ENCODE assay signal across 19 mouse cellular contexts in the genomic region with DNA sequence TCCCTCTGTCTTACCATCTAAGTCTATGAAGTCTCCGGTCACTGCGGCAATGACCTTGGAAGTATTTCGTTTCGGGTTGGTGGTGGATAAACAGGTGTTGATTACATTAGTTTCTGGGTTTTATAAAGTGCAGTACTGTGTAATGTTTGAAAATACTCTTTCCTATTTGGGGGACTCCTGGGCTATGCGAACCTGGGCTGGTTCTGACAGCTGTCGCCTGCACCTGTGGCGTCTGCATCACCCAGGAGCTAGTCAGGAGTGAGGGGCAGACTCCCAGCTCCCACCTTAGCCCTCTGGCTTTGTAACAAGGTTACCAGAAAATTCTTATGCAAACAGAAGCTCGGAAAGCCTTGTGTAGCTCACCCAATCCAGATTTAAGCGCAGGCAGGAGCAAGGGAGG.
"Had no signal": no experiment of that assay in that cellular context is flagged by ENCODE, and none has a peak within 500 bp of the region (broad histone marks: within the 10 kb centered on the region; RNA-seq: fewer than 3 reads in every experiment).

No protein-coding gene starts in this region.

- H3K4me3 ChIP-seq: limb, embryonic 12.5 days; limb, embryonic 15.5 days; midbrain, embryonic 12.5 days; midbrain, embryonic 15.5 days; neural tube, embryonic 13.5 days had no signal

- DNase-seq: kidney, adult 9 months; kidney, postnatal 14 days; kidney, postnatal 4 days; left cerebral cortex, postnatal 4 days; liver, postnatal 0 days; lung, embryonic 14.5 days; retina, postnatal 1 day; right cerebral cortex, postnatal 25 days; thymus, adult 18-20 months; thymus, postnatal 36 days had no signal

- H3K9ac ChIP-seq: limb, embryonic 12.5 days; limb, embryonic 15.5 days; liver, embryonic 14.5 days; liver, postnatal 0 days; lung, embryonic 14.5 days; midbrain, embryonic 12.5 days; midbrain, embryonic 15.5 days; neural tube, embryonic 13.5 days had no signal

- H3K27ac ChIP-seq: limb, embryonic 12.5 days; limb, embryonic 15.5 days; liver, embryonic 14.5 days; macrophage; midbrain, embryonic 12.5 days; midbrain, embryonic 15.5 days; neural tube, embryonic 13.5 days had no signal

- H3K9me3 ChIP-seq: limb, embryonic 12.5 days; limb, embryonic 15.5 days; midbrain, embryonic 12.5 days; midbrain, embryonic 15.5 days; neural tube, embryonic 13.5 days had no signal

- H3K4me2 ChIP-seq: limb, embryonic 12.5 days; limb, embryonic 15.5 days; liver, embryonic 11.5 days; lung, embryonic 14.5 days; midbrain, embryonic 12.5 days; midbrain, embryonic 15.5 days; neural tube, embryonic 13.5 days had no signal

- H3K27me3 ChIP-seq: limb, embryonic 15.5 days; midbrain, embryonic 12.5 days; midbrain, embryonic 15.5 days; neural tube, embryonic 13.5 days had no signal

- ATAC-seq: liver, postnatal 0 days; lung, postnatal 0 days; midbrain, embryonic 15.5 days had no signal

- H3K36me3 ChIP-seq: limb, embryonic 12.5 days; limb, embryonic 15.5 days; midbrain, embryonic 12.5 days; midbrain, embryonic 15.5 days; neural tube, embryonic 13.5 days had no signal
